13 mouse cellular contexts compared by ENCODE assay signal in genomic region chr11:77892883-77893282, GRCm38 (mm10). TPM values are rescaled to one million over a fixed set of nuclear protein-coding genes. Genes with fewer than 3 reads are reported as not detected.
DNase-seq lines count a peak whose midpoint lies in the region; ATAC-seq and TF ChIP-seq lines count a peak whose summit lies in the region.
"Had no signal": no experiment of that assay in that cellular context is flagged by ENCODE, and none has a peak within 500 bp of the region (broad histone marks: within the 10 kb centered on the region; RNA-seq: fewer than 3 reads in every experiment).

No protein-coding gene starts in this region.

- H3K9me3 ChIP-seq in ES-Bruce4 (replicated peaks; ENCODE audit: control insufficient read depth, insufficient read depth, low read length, poor library complexity, severe bottlenecking) (no peaks in the 10 kb centered on the region), ES-E14 (ENCODE audit: control insufficient read depth, insufficient read depth, low read depth, low read length) (no peaks in the 10 kb centered on the region)
- no peaks in the 10 kb centered on the region for H3K9me3 ChIP-seq in hindbrain, embryonic 13.5 days
- no peaks in the 10 kb centered on the region for H3K9me3 ChIP-seq in midbrain, embryonic 13.5 days

- H3K4me3 ChIP-seq in ES-Bruce4 (ENCODE audit: low read depth, low read length) (peak overlapping the region; percentile 60), ES-E14 (ENCODE audit: insufficient read depth in 1 of 2, low read depth in 1 of 2, low read length in 2 of 2, poor library complexity in 1 of 2, severe bottlenecking in 1 of 2) (peak overlapping the region; percentile 67 to 68)
- no peak overlapping the region for H3K4me3 ChIP-seq in hindbrain, embryonic 13.5 days
- H3K4me3 ChIP-seq in midbrain, embryonic 13.5 days (replicated peaks): 0 out of 2 replicates have a peak overlapping the region, but pooled peaks have one; percentile 20

- no peaks in the 10 kb centered on the region for H3K27me3 ChIP-seq in ES-Bruce4 (ENCODE audit: control insufficient read depth, insufficient read depth, low read length, poor library complexity, severe bottlenecking)
- H3K27me3 ChIP-seq in hindbrain, embryonic 13.5 days: 0 out of 2 replicates have a peak, but pooled peaks cover 3% of the 10 kb centered on the region
- H3K27me3 ChIP-seq in midbrain, embryonic 13.5 days: peaks cover 8% of the 10 kb centered on the region; the same call in 1 of the 2 replicates

- no peak for TF ChIP-seq POLR2A in ES-Bruce4 (IDR thresholded peaks at IDR 0.05; ENCODE audit: insufficient read depth, low read length)

- in situ Hi-C loops in ES-E14 (cut with MboI; ENCODE audit: low sequenced_read_pairs in 2 of 2, unreplicated experiment in 2 of 2): no loop called here

- WGBS in hindbrain, embryonic 13.5 days: 5% methylated on average over 5 of the region's 5 CpGs
- WGBS in midbrain, embryonic 13.5 days: 4% methylated on average over 5 of the region's 5 CpGs

- TF ChIP-seq CTCF in ES-Bruce4 (IDR thresholded peaks at IDR 0.05; ENCODE audit: low read depth, low read length): no peak

- no peak for DNase-seq in ES-E14 (ENCODE audit: low read depth, low spot score)
- DNase-seq in right cerebral cortex, postnatal 36 days (ENCODE audit: low spot score in 2 of 2): no peak
- DNase-seq in ovary, adult 18-20 months (ENCODE audit: low spot score): no peak
- no peak for DNase-seq in left cerebral cortex, postnatal 10 days (ENCODE audit: extremely low spot score in 1 of 2, low spot score in 2 of 2)
- no peak for DNase-seq in layer of hippocampus, postnatal 25 days (ENCODE audit: extremely low spot score in 1 of 2, low spot score in 1 of 2)
- DNase-seq: cerebellum, adult 11-12 months; heart, postnatal 14 days; left cerebral cortex, postnatal 4 days; right cerebral cortex, postnatal 14 days had no signal

- intact Hi-C loops in left cerebral cortex, postnatal 10 days (cut with DNase I): no loop called here

- no peak for ATAC-seq in hindbrain, embryonic 13.5 days (ENCODE audit: low FRiP score)
- ATAC-seq in midbrain, embryonic 13.5 days: no peak

- peak overlapping the region; percentile 34 for H3K4me2 ChIP-seq in hindbrain, embryonic 13.5 days
- peak overlapping the region; percentile 41 for H3K4me2 ChIP-seq in midbrain, embryonic 13.5 days (replicated peaks)

- H3K4me1 ChIP-seq in ES-Bruce4 (ENCODE audit: control insufficient read depth, insufficient read depth, low read length) (peaks cover 18% of the 10 kb centered on the region), ES-E14 (ENCODE audit: control insufficient read depth in 2 of 2, insufficient read depth in 2 of 2, low read length in 2 of 2, poor library complexity in 1 of 2) (peaks cover 31 to 33% of the 10 kb centered on the region in 2 experiments)
- peaks cover 86% of the 10 kb centered on the region for H3K4me1 ChIP-seq in hindbrain, embryonic 13.5 days (replicated peaks)
- peaks cover 85% of the 10 kb centered on the region for H3K4me1 ChIP-seq in midbrain, embryonic 13.5 days (replicated peaks)

- H3K27ac ChIP-seq in ES-Bruce4 (ENCODE audit: insufficient read depth, low read length) (peak overlapping the region; percentile 88), ES-E14 (ENCODE audit: insufficient read depth, low read depth, low read length, poor library complexity, severe bottlenecking) (peak overlapping the region; percentile 93; the same call in 1 of the 2 replicates)
- H3K27ac ChIP-seq in hindbrain, embryonic 13.5 days: peak overlapping the region; percentile 85
- peak overlapping the region; percentile 96 for H3K27ac ChIP-seq in midbrain, embryonic 13.5 days

- H3K9ac ChIP-seq in ES-Bruce4 (ENCODE audit: low read depth, poor library complexity, severe bottlenecking) (peak overlapping the region; percentile 51), ES-E14 (ENCODE audit: insufficient read depth, low read depth, low read length, poor library complexity, severe bottlenecking) (peak overlapping the region; percentile 82)
- H3K9ac ChIP-seq in hindbrain, embryonic 13.5 days: 0 out of 2 replicates have a peak overlapping the region, but pooled peaks have one; percentile 51
- H3K9ac ChIP-seq in midbrain, embryonic 13.5 days (replicated peaks): peak overlapping the region; percentile 4; the same call in 1 of the 2 replicates

- TF ChIP-seq EP300 in ES-Bruce4 (IDR thresholded peaks at IDR 0.05; ENCODE audit: insufficient read depth, low read depth, low read length): 0 out of 2 replicates have a peak, but pooled peaks have one; percentile 22

- peaks cover 2% of the 10 kb centered on the region; the same call in 1 of the 2 replicates for H3K36me3 ChIP-seq in ES-Bruce4 (ENCODE audit: control insufficient read depth, insufficient read depth, low read length, poor library complexity, severe bottlenecking)
- peaks cover 5% of the 10 kb centered on the region for H3K36me3 ChIP-seq in ES-E14 (ENCODE audit: control insufficient read depth, insufficient read depth, low read length, poor library complexity, severe bottlenecking)
- no peaks in the 10 kb centered on the region for H3K36me3 ChIP-seq in hindbrain, embryonic 13.5 days
- H3K36me3 ChIP-seq in midbrain, embryonic 13.5 days: no peaks in the 10 kb centered on the region

TF ChIP-seq in ES-E14, 5 proteins besides CTCF, POLR2A, EP300 and RAD21:
- TF ChIP-seq CHD2 (IDR thresholded peaks at IDR 0.05; ENCODE audit: low read depth, low read length) (no peak), HCFC1 (IDR thresholded peaks at IDR 0.05; ENCODE audit: borderline replicate concordance, insufficient read depth, low read length) (no peak), ZNF384 (IDR thresholded peaks at IDR 0.05; ENCODE audit: low read depth, low read length) (no peak), MAFK (IDR thresholded peaks at IDR 0.05; ENCODE audit: insufficient read depth, low read depth, low read length) (no peak), ZC3H11A (IDR thresholded peaks at IDR 0.05; ENCODE audit: borderline replicate concordance, low read depth, low read length) (no peak)

RNA-seq across cellular contexts. Expression of gene Pipox, which starts 1.0 kb away (rescaled TPM):
- polyA plus RNA-seq in ES-Bruce4 (2011; ENCODE audit: insufficient read depth, insufficient read length, low read depth, missing spikeins): 14.3 and 17.0 TPM in 2 replicates
- 27.3 and 33.3 TPM in 2 replicates for total RNA-seq in ES-E14 (2012; rRNA removed)
- 4.2 and 6.6 TPM in 2 replicates for polyA plus RNA-seq in hindbrain, embryonic 13.5 days (2015; fragmentation: Nextera tagmentation; extraction: Ambion mirVana)
- 8.6 and 11.0 TPM in 2 replicates for polyA plus RNA-seq in midbrain, embryonic 13.5 days (2015; fragmentation: Nextera tagmentation; extraction: Ambion mirVana)
- total RNA-seq in left cerebral cortex, postnatal 10 days (2021): 1 to 10 TPM in 1 of 2 experiments, under 1 TPM in 1; 0.49 to 1.6 TPM
- total RNA-seq in layer of hippocampus, postnatal 25 days (2021): 1 to 10 TPM; 1.5 to 1.8 TPM

RNA-seq across cellular contexts. Expression of gene Sez6, which starts 37.7 kb away (rescaled TPM):
- polyA plus RNA-seq in ES-Bruce4 (2011; ENCODE audit: insufficient read depth, insufficient read length, low read depth, missing spikeins): 0.33 and 0.57 TPM in 2 replicates
- total RNA-seq in ES-E14 (2012; rRNA removed): 0.45 and 0.63 TPM in 2 replicates
- 112 and 121 TPM in 2 replicates for polyA plus RNA-seq in hindbrain, embryonic 13.5 days (2015; fragmentation: Nextera tagmentation; extraction: Ambion mirVana)
- 118 TPM in 2 replicates for polyA plus RNA-seq in midbrain, embryonic 13.5 days (2015; fragmentation: Nextera tagmentation; extraction: Ambion mirVana)
- 100 to 1,000 TPM; 226 to 231 TPM for total RNA-seq in left cerebral cortex, postnatal 10 days (2021)
- 100 to 1,000 TPM; 162 to 174 TPM for total RNA-seq in layer of hippocampus, postnatal 25 days (2021)
- total RNA-seq: megakaryocyte progenitor cell, adult 5-6 weeks had no signal

Comparison
In these comparisons a context has a peak if more than half of its experiments do, and no peak if none do; other contexts are left out.
1. H3K9ac ChIP-seq: peak in every context shown above with its lines; median percentile 82 in ES-E14; 51 in ES-Bruce4; 51 in hindbrain, embryonic 13.5 days; 4 in midbrain, embryonic 13.5 days.
2. RNA of gene Pipox, which starts 1.0 kb away (total RNA-seq): 27.3 to 33.3 TPM in ES-E14; 1.5 to 1.8 TPM in layer of hippocampus, postnatal 25 days and 0.49 to 1.6 TPM in left cerebral cortex, postnatal 10 days; every median in the first group is over 10 times any median in the second.
3. RNA of gene Sez6, which starts 37.7 kb away (total RNA-seq): 226 to 231 TPM in left cerebral cortex, postnatal 10 days and 162 to 174 TPM in layer of hippocampus, postnatal 25 days; 0.45 to 0.63 TPM in ES-E14; every median in the first group is over 10 times any median in the second.
4. Peak in every context shown above with its lines, with median percentiles within 50 percentile points of each other: H3K27ac ChIP-seq.